Mouse (Mus musculus) forebrain, embryonic 11.5 days (tissue): ENCODE data around the gene Dnah9. TPM values are rescaled to one million over a fixed set of nuclear protein-coding genes. Genes with fewer than 3 reads are reported as not detected.
A peak's percentile ranks its signal among the peaks of the same experiment; 100 is the strongest.

ENCODE experiments used
- ATAC-seq: fragments of 200-750 bp; cut with Nextera tagmentation; replicated peaks from 2 replicates; pipeline ENCODE4 v1.8.0; 2017; ENCODE audit warnings: moderate TSS enrichment; ENCODE audit not compliant: low FRiP score
- DNase-seq: peaks from one replicate; pipeline ENCODE4 v3.0.0-alpha.2; 2017; ENCODE audit warnings: low spot score
- H3K27ac ChIP-seq: fragments of 300-500 bp; sonication (generic); 2 replicates; pipeline ENCODE4 v1.5.1; 2014; ENCODE audit warnings: low read depth, low read length
- H3K27me3 ChIP-seq: fragments of 300-500 bp; sonication (generic); 2 replicates; pipeline ENCODE4 v1.6.1; 2014; ENCODE audit warnings: mild to moderate bottlenecking, low read length, mixed read lengths; ENCODE audit not compliant: control insufficient read depth, insufficient read depth
- H3K36me3 ChIP-seq: fragments of 300-500 bp; sonication (generic); 2 replicates; pipeline ENCODE4 v1.6.1; 2014; ENCODE audit warnings: mild to moderate bottlenecking, low read length, moderate library complexity, mixed read lengths; ENCODE audit not compliant: control insufficient read depth, insufficient read depth
- H3K4me1 ChIP-seq: fragments of 300-500 bp; sonication (generic); replicated peaks from 2 replicates; pipeline ENCODE4 v1.6.1; 2014; ENCODE audit warnings: low read length, mixed read lengths; ENCODE audit not compliant: control insufficient read depth, insufficient read depth
- H3K4me2 ChIP-seq: fragments of 300-500 bp; sonication (generic); 2 replicates; pipeline ENCODE4 v1.6.1; 2014; ENCODE audit warnings: low read depth, mild to moderate bottlenecking, low read length, moderate library complexity, mixed read lengths; ENCODE audit not compliant: severe bottlenecking
- H3K4me3 ChIP-seq: fragments of 300-500 bp; sonication (generic); 2 replicates; pipeline ENCODE4 v1.5.1; 2014; ENCODE audit warnings: low read depth, low read length
- H3K9ac ChIP-seq: fragments of 300-500 bp; sonication (generic); 2 replicates; pipeline ENCODE4 v1.6.1; 2014; ENCODE audit warnings: low read length
- H3K9me3 ChIP-seq: fragments of 300-500 bp; sonication (generic); 2 replicates; pipeline ENCODE4 v1.6.1; 2016; ENCODE audit warnings: low read length, mixed read lengths; ENCODE audit not compliant: control insufficient read depth
- WGBS: fragments of 180-500 bp; shearing (Covaris S2); extraction: QIAGEN DNeasy Blood & Tissue Kit; methylation state at CpG from one replicate; pipeline ENCODE4 v1.1.7; 2014; 5-methylcytosine and 5-hydroxymethylcytosine counted together
- polyA plus RNA-seq: library from polyadenylated mRNA; unstranded; fragments of >200 nt; fragmentation: Nextera tagmentation; extraction: Ambion mirVana; gene quantifications from 2 replicates; pipeline ENCODE4 v1.2.1, GENCODE M21; 2014

Dnah9 gene
- polyA plus RNA-seq, 1 experiment from 2014 or later: 0.68 TPM

GRCm38 (mm10) chr11:66042531-66042930 is 125.8 kb downstream of the Dnah9 start:
- Histone ChIP-seq H3K9me3 (no peaks in the 10 kb centered on the region), H3K4me2 (no peak overlapping the region), H3K4me1 (no peaks in the 10 kb centered on the region), H3K36me3 (no peaks in the 10 kb centered on the region), H3K4me3 (no peak overlapping the region), H3K27me3 (no peaks in the 10 kb centered on the region), H3K9ac (no peak overlapping the region), H3K27ac (no peak overlapping the region)
- WGBS: 81% methylated on average over 2 of the region's 2 CpGs
- ATAC-seq (no peak), DNase-seq (no peak)

- Histone ChIP-seq H3K9ac (no peak overlapping the region), H3K36me3 (no peaks in the 10 kb centered on the region), H3K9me3 (no peaks in the 10 kb centered on the region), H3K4me2 (no peak overlapping the region), H3K4me3 (no peak overlapping the region), H3K27me3 (no peaks in the 10 kb centered on the region), H3K4me1 (no peaks in the 10 kb centered on the region), H3K27ac (no peak overlapping the region)
- DNase-seq (no peak), ATAC-seq (no peak)
- 61% methylated on average over 1 of the region's 1 CpGs for WGBS
Observed at GRCm38 (mm10) chr11:66025728-66026127, 142.6 kb downstream of the Dnah9 start.

GRCm38 (mm10) chr11:65975871-65976270 is 192.5 kb downstream of the Dnah9 start:
- no peak for DNase-seq
- Histone ChIP-seq H3K27ac (no peak overlapping the region), H3K9ac (no peak overlapping the region), H3K4me1 (no peaks in the 10 kb centered on the region), H3K4me2 (no peak overlapping the region), H3K36me3 (no peaks in the 10 kb centered on the region), H3K27me3 (no peaks in the 10 kb centered on the region), H3K9me3 (no peaks in the 10 kb centered on the region), H3K4me3 (no peak overlapping the region)
- no peak for ATAC-seq
- WGBS: 67% methylated on average over 3 of the region's 3 CpGs

- H3K27ac ChIP-seq: no peak overlapping the region
- DNase-seq: no peak
- H3K27me3 ChIP-seq: no peaks in the 10 kb centered on the region
- H3K36me3 ChIP-seq: no peaks in the 10 kb centered on the region
- no peak overlapping the region for H3K9ac ChIP-seq
- H3K4me3 ChIP-seq: no peak overlapping the region
- no peak for ATAC-seq
- 88% methylated on average over 2 of the region's 2 CpGs for WGBS
- no peak overlapping the region for H3K4me2 ChIP-seq
- no peaks in the 10 kb centered on the region for H3K9me3 ChIP-seq
- no peaks in the 10 kb centered on the region for H3K4me1 ChIP-seq
Observed at GRCm38 (mm10) chr11:65930796-65931195, 237.6 kb downstream of the Dnah9 start.

- Histone ChIP-seq H3K27ac (no peak overlapping the region), H3K4me2 (no peak overlapping the region), H3K4me3 (no peak overlapping the region), H3K4me1 (no peaks in the 10 kb centered on the region), H3K36me3 (no peaks in the 10 kb centered on the region), H3K9me3 (no peaks in the 10 kb centered on the region), H3K27me3 (no peaks in the 10 kb centered on the region), H3K9ac (no peak overlapping the region)
- DNase-seq (no peak), ATAC-seq (no peak)
- WGBS: 84% methylated on average over 4 of the region's 4 CpGs
Observed at GRCm38 (mm10) chr11:65930359-65930758, 238.0 kb downstream of the Dnah9 start.

GRCm38 (mm10) chr11:65927962-65928361 is 240.4 kb downstream of the Dnah9 start:
- Histone ChIP-seq H3K27me3 (no peaks in the 10 kb centered on the region), H3K27ac (no peak overlapping the region), H3K4me1 (no peaks in the 10 kb centered on the region), H3K9ac (no peak overlapping the region), H3K4me3 (no peak overlapping the region), H3K4me2 (no peak overlapping the region), H3K36me3 (no peaks in the 10 kb centered on the region), H3K9me3 (no peaks in the 10 kb centered on the region)
- DNase-seq (no peak), ATAC-seq (no peak)
- 60% methylated on average over 1 of the region's 1 CpGs for WGBS

GRCm38 (mm10) chr11:65918480-65919236 is 249.7 kb downstream of the Dnah9 start:
- H3K4me1 ChIP-seq: no peaks in the 10 kb centered on the region
- no peak overlapping the region for H3K4me2 ChIP-seq
- no peak overlapping the region for H3K27ac ChIP-seq
- DNase-seq: peak; percentile 55
- H3K36me3 ChIP-seq: no peaks in the 10 kb centered on the region
- 79% methylated on average over 10 of the region's 10 CpGs for WGBS
- H3K9ac ChIP-seq: no peak overlapping the region
- no peak overlapping the region for H3K4me3 ChIP-seq
- H3K9me3 ChIP-seq: no peaks in the 10 kb centered on the region
- ATAC-seq: no peak
- H3K27me3 ChIP-seq: no peaks in the 10 kb centered on the region

- Histone ChIP-seq H3K4me1 (no peaks in the 10 kb centered on the region), H3K4me3 (no peak overlapping the region), H3K27me3 (no peaks in the 10 kb centered on the region), H3K9ac (no peak overlapping the region), H3K27ac (no peak overlapping the region), H3K9me3 (no peaks in the 10 kb centered on the region), H3K36me3 (no peaks in the 10 kb centered on the region), H3K4me2 (no peak overlapping the region)
- no peak for DNase-seq
- 84% methylated on average over 4 of the region's 4 CpGs for WGBS
- no peak for ATAC-seq
Observed at GRCm38 (mm10) chr11:65909195-65909594, 259.2 kb downstream of the Dnah9 start.

GRCm38 (mm10) chr11:65905487-65905886 is 262.9 kb downstream of the Dnah9 start:
- H3K27ac ChIP-seq: no peak overlapping the region
- 67% methylated on average over 2 of the region's 2 CpGs for WGBS
- H3K4me2 ChIP-seq: no peak overlapping the region
- DNase-seq (no peak), ATAC-seq (no peak)
- H3K36me3 ChIP-seq: no peaks in the 10 kb centered on the region
- H3K27me3 ChIP-seq: no peaks in the 10 kb centered on the region
- no peaks in the 10 kb centered on the region for H3K4me1 ChIP-seq
- no peak overlapping the region for H3K9ac ChIP-seq
- H3K9me3 ChIP-seq: no peaks in the 10 kb centered on the region
- H3K4me3 ChIP-seq: no peak overlapping the region
